Mouse (Mus musculus): Measurements from ENCODE around the gene Ostc.

DNA sequence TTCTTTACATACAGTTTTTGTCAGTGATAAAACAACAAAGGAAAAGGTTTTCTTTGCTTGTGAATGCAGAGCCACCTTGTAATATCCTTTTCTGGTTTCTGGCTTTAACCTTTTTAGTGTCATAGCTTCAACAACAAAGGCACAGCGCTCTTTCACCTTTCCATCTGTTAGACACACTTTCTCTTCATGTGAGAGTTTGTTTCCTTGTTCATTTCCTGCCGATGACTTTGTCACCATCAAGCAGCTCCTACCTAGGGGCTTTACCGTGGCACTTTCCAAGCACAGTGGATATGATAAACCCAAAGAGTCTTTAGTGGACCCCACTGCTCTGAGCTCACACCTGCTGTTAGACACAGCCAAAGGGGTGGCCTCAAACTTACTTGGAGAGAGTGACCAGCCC, 40.0 kb upstream of the Ostc start:
- TF ChIP-seq CTCF (IDR thresholded peaks at IDR 0.05; ENCODE audit: extremely low read depth, insufficient read length, insufficient replicate concordance, low read depth, low read length) (no peak), POLR2A (IDR thresholded peaks at IDR 0.05; ENCODE audit: low read depth, low read length) (no peak)

Measured in small intestine, adult 2 months (tissue).